Mouse (Mus musculus) lung, postnatal 0 days (tissue): ENCODE measurements around the gene Zic2. TPM values are rescaled to one million over a fixed set of nuclear protein-coding genes. Genes with fewer than 3 reads are reported as not detected.

Experiments used
- ATAC-seq: fragments of 200-750 bp; cut with Nextera tagmentation; 2 replicates; pipeline ENCODE4 v1.8.0; 2017; ENCODE audit warnings: moderate library complexity
- DNase-seq: peaks from one replicate; pipeline ENCODE4 v3.0.0-alpha.2; 2016; ENCODE audit warnings: low spot score
- H3K27ac ChIP-seq: fragments of 300-500 bp; sonication (generic); 2 replicates; pipeline ENCODE4 v1.5.1; 2014; ENCODE audit warnings: antibody characterized with exemption, mild to moderate bottlenecking, low read length, mixed read lengths
- H3K27me3 ChIP-seq: fragments of 300-500 bp; sonication (generic); replicated peaks from 2 replicates; pipeline ENCODE4 v1.6.1; 2014; ENCODE audit warnings: low read length, mixed read lengths; ENCODE audit not compliant: insufficient read depth
- H3K36me3 ChIP-seq: fragments of 300-500 bp; sonication (generic); 2 replicates; pipeline ENCODE4 v1.6.1; 2014; ENCODE audit warnings: low read length, mixed read lengths; ENCODE audit not compliant: insufficient read depth
- H3K4me1 ChIP-seq: fragments of 300-500 bp; sonication (generic); 2 replicates; pipeline ENCODE4 v1.6.1; 2014; ENCODE audit warnings: antibody characterized with exemption, low read depth, low read length, mixed read lengths; ENCODE audit not compliant: insufficient read depth
- H3K4me2 ChIP-seq: fragments of 300-500 bp; sonication (generic); replicated peaks from 2 replicates; pipeline ENCODE4 v1.6.1; 2014; ENCODE audit warnings: low read depth, mild to moderate bottlenecking, low read length, moderate library complexity, mixed read lengths
- H3K4me3 ChIP-seq: fragments of 300-500 bp; sonication (generic); 2 replicates; pipeline ENCODE4 v1.5.1; 2014; ENCODE audit warnings: low read depth, low read length
- H3K9ac ChIP-seq: fragments of 300-500 bp; sonication (generic); replicated peaks from 2 replicates; pipeline ENCODE4 v1.6.1; 2014; ENCODE audit warnings: low read depth, mild to moderate bottlenecking
- H3K9me3 ChIP-seq: fragments of 300-500 bp; sonication (generic); 2 replicates; pipeline ENCODE4 v1.6.1; 2016; ENCODE audit warnings: low read length, mixed read lengths
- CTCF ChIP-seq: IDR thresholded peaks from 2 replicates; pipeline ENCODE4 v1.5.1; 2016; ENCODE audit warnings: antibody characterized with exemption, mild to moderate bottlenecking
- EP300 ChIP-seq: IDR thresholded peaks from 2 replicates; pipeline ENCODE4 v1.6.1; 2016; ENCODE audit warnings: antibody characterized with exemption, mild to moderate bottlenecking, control low read depth
- WGBS: fragments of 180-500 bp; shearing (Covaris S2); extraction: QIAGEN DNeasy Blood & Tissue Kit; methylation state at CpG from one replicate; pipeline ENCODE4 v1.1.7; 2014; 5-methylcytosine and 5-hydroxymethylcytosine counted together
- polyA plus RNA-seq: library from polyadenylated mRNA; unstranded; fragments of >200 nt; fragmentation: Nextera tagmentation; extraction: Ambion mirVana; gene quantifications from 2 replicates; pipeline ENCODE4 v1.2.1, GENCODE M21; 2015

The Zic2 gene
- polyA plus RNA-seq, 1 experiment from 2014 or later, result 0.05 TPM

GRCm38 (mm10) chr14:122475557-122476040 is 364 bp downstream of the Zic2 start:
- no peak for TF ChIP-seq CTCF
- TF ChIP-seq EP300, result no peak
- no peaks in the 10 kb centered on the region for H3K36me3 ChIP-seq
- 0 out of 2 replicates have a peak, but pooled peaks have one; percentile 12 for ATAC-seq
- 1% methylated on average over 40 of the region's 65 CpGs for WGBS
- H3K4me2 ChIP-seq, result peak overlapping the region; percentile 57
- no peak overlapping the region for H3K27ac ChIP-seq
- peak overlapping the region; percentile 35 for H3K4me3 ChIP-seq
- H3K4me1 ChIP-seq, result peaks cover 7% of the 10 kb centered on the region
- no peak for DNase-seq
- no peak overlapping the region for H3K9ac ChIP-seq
- peaks cover 82% of the 10 kb centered on the region for H3K27me3 ChIP-seq
- no peaks in the 10 kb centered on the region for H3K9me3 ChIP-seq

GRCm38 (mm10) chr14:122476041-122476821 is 996 bp downstream of the Zic2 start:
- TF ChIP-seq CTCF, result no peak
- no peak for TF ChIP-seq EP300
- H3K27me3 ChIP-seq, result peaks cover 81% of the 10 kb centered on the region
- H3K4me1 ChIP-seq, result peaks cover 7% of the 10 kb centered on the region
- under 1% methylated on average over 62 of the region's 62 CpGs for WGBS
- DNase-seq, result no peak
- peak overlapping the region; percentile 57 for H3K4me2 ChIP-seq
- no peak overlapping the region for H3K9ac ChIP-seq
- H3K9me3 ChIP-seq, result no peaks in the 10 kb centered on the region
- no peaks in the 10 kb centered on the region for H3K36me3 ChIP-seq
- peak; percentile 18; the same call in 1 of the 2 replicates for ATAC-seq
- no peak overlapping the region for H3K27ac ChIP-seq
- H3K4me3 ChIP-seq, result peak overlapping the region; percentile 35

GRCm38 (mm10) chr14:122476822-122477215 is 1.6 kb downstream of the Zic2 start:
- H3K9me3 ChIP-seq, result no peaks in the 10 kb centered on the region
- TF ChIP-seq CTCF, result no peak
- TF ChIP-seq EP300, result no peak

GRCm38 (mm10) chr14:122477261-122477671 is 2.0 kb downstream of the Zic2 start:
- Histone ChIP-seq H3K4me3 (no peak overlapping the region), H3K27me3 (peaks cover 82% of the 10 kb centered on the region), H3K9me3 (no peaks in the 10 kb centered on the region), H3K9ac (no peak overlapping the region), H3K27ac (no peak overlapping the region), H3K36me3 (no peaks in the 10 kb centered on the region), H3K4me2 (no peak overlapping the region), H3K4me1 (peaks cover 7% of the 10 kb centered on the region)
- 3% methylated on average over 20 of the region's 20 CpGs for WGBS
- no peak for ATAC-seq
- no peak for TF ChIP-seq EP300
- TF ChIP-seq CTCF, result no peak
- DNase-seq, result no peak

More at GRCm38 (mm10) chr14:122476822-122477215, 1.6 kb downstream of the Zic2 start:
- ATAC-seq (no peak), DNase-seq (no peak)
- no peak overlapping the region for H3K9ac ChIP-seq
- no peaks in the 10 kb centered on the region for H3K36me3 ChIP-seq
- WGBS, result 1% methylated on average over 18 of the region's 18 CpGs
- H3K27ac ChIP-seq, result no peak overlapping the region
- peaks cover 81% of the 10 kb centered on the region for H3K27me3 ChIP-seq
- H3K4me3 ChIP-seq, result no peak overlapping the region
- peaks cover 7% of the 10 kb centered on the region for H3K4me1 ChIP-seq
- H3K4me2 ChIP-seq, result no peak overlapping the region

- Histone ChIP-seq H3K9ac (no peak overlapping the region), H3K27me3 (peaks cover 82% of the 10 kb centered on the region), H3K4me3 (no peak overlapping the region), H3K4me1 (peaks cover 7% of the 10 kb centered on the region), H3K9me3 (no peaks in the 10 kb centered on the region), H3K36me3 (no peaks in the 10 kb centered on the region), H3K4me2 (no peak overlapping the region), H3K27ac (no peak overlapping the region)
- TF ChIP-seq EP300 (no peak), CTCF (no peak)
- ATAC-seq, result no peak
- DNase-seq, result no peak
- WGBS, result 2% methylated on average over 9 of the region's 9 CpGs
Measured at GRCm38 (mm10) chr14:122477971-122478573, 2.8 kb downstream of the Zic2 start.

- Histone ChIP-seq H3K9me3 (no peaks in the 10 kb centered on the region), H3K9ac (no peak overlapping the region), H3K4me1 (peaks cover 7% of the 10 kb centered on the region), H3K4me3 (no peak overlapping the region), H3K27ac (no peak overlapping the region), H3K27me3 (peaks cover 81% of the 10 kb centered on the region), H3K36me3 (no peaks in the 10 kb centered on the region), H3K4me2 (no peak overlapping the region)
- ATAC-seq, result no peak
- DNase-seq, result no peak
- TF ChIP-seq CTCF (no peak), EP300 (no peak)
- 0% methylated on average over 21 of the region's 22 CpGs for WGBS
Measured at GRCm38 (mm10) chr14:122478574-122479011, 3.4 kb downstream of the Zic2 start.
